Mouse (Mus musculus): ENCODE results near the gene Rnf227. TPM values are rescaled to one million over a fixed set of nuclear protein-coding genes. Genes with fewer than 3 reads are reported as not detected.

Gene Rnf227
- polyA plus RNA-seq, 1 experiment: 3.3 TPM

DNA sequence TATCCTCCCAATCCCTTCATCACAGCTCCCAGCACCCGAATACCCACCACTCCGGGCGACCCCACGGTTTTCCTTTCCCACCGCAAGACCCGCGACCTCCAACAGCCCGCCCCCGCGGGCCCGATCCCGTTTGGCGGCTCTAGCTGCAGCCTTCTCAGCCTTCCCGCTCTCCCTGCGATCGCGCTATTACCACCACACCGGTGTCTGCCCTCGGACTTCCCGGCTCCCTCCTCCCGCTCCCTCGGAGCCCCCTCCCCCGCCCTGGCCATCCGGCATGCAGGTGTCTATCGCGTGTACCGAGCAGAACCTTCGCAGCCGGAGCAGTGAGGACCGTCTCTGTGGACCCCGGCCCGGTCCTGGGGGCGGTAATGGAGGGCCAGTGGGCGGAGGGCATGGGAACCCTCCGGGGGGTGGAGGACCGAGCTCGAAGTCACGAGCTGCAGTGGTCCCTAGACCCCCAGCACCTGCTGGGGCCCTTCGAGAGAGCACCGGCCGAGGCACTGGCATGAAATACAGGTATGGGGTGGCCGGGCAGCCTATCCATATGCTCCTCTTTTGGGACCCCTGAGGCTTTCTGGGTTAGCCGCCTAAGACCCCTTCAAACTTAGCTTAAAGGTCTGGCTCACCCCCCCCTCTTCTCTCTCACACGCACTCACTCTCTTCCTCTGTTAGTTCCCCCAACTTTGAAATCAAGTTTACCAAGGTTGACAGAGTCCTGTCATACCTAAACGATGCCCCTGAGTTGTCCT lies 13.7 kb upstream of the Rnf227 start:
- H3K9me3 ChIP-seq (replicated peaks; ENCODE audit: control insufficient read depth, insufficient read depth, low read length, poor library complexity, severe bottlenecking): no peaks in the 10 kb centered on the region
- no peaks in the 10 kb centered on the region for H3K36me3 ChIP-seq (ENCODE audit: control insufficient read depth, insufficient read depth, low read length, poor library complexity, severe bottlenecking)
- H3K9ac ChIP-seq (ENCODE audit: low read depth, poor library complexity, severe bottlenecking): peak overlapping the region; percentile 64
- H3K4me3 ChIP-seq (ENCODE audit: low read depth, low read length): peak overlapping the region; percentile 60
- no peak for TF ChIP-seq EP300 (IDR thresholded peaks at IDR 0.05; ENCODE audit: insufficient read depth, low read depth, low read length)
- TF ChIP-seq POLR2A (IDR thresholded peaks at IDR 0.05; ENCODE audit: insufficient read depth, low read length): no peak
- no peak for TF ChIP-seq CTCF (IDR thresholded peaks at IDR 0.05; ENCODE audit: low read depth, low read length)
- H3K27me3 ChIP-seq (ENCODE audit: control insufficient read depth, insufficient read depth, low read length, poor library complexity, severe bottlenecking): peaks cover 9% of the 10 kb centered on the region
- no peak overlapping the region for H3K27ac ChIP-seq (ENCODE audit: insufficient read depth, low read length)
- no peaks in the 10 kb centered on the region for H3K4me1 ChIP-seq (ENCODE audit: control insufficient read depth, insufficient read depth, low read length)

GRCm38 (mm10) chr11:69327157-69327442 lies 13.2 kb upstream of the Rnf227 start:
- H3K27ac ChIP-seq (ENCODE audit: insufficient read depth, low read length): no peak overlapping the region
- no peaks in the 10 kb centered on the region for H3K4me1 ChIP-seq (ENCODE audit: control insufficient read depth, insufficient read depth, low read length)
- H3K9me3 ChIP-seq (replicated peaks; ENCODE audit: control insufficient read depth, insufficient read depth, low read length, poor library complexity, severe bottlenecking): no peaks in the 10 kb centered on the region
- H3K27me3 ChIP-seq (ENCODE audit: control insufficient read depth, insufficient read depth, low read length, poor library complexity, severe bottlenecking): peaks cover 9% of the 10 kb centered on the region
- H3K36me3 ChIP-seq (ENCODE audit: control insufficient read depth, insufficient read depth, low read length, poor library complexity, severe bottlenecking): no peaks in the 10 kb centered on the region
- peak overlapping the region; percentile 60; the same call in 1 of the 2 replicates for H3K4me3 ChIP-seq (ENCODE audit: low read depth, low read length)
- no peak for TF ChIP-seq EP300 (IDR thresholded peaks at IDR 0.05; ENCODE audit: insufficient read depth, low read depth, low read length)
- no peak for TF ChIP-seq CTCF (IDR thresholded peaks at IDR 0.05; ENCODE audit: low read depth, low read length)
- no peak for TF ChIP-seq POLR2A (IDR thresholded peaks at IDR 0.05; ENCODE audit: insufficient read depth, low read length)
- H3K9ac ChIP-seq (ENCODE audit: low read depth, poor library complexity, severe bottlenecking): peak overlapping the region; percentile 64; the same call in 1 of the 2 replicates

GRCm38 (mm10) chr11:69327648-69328047 lies 12.6 kb upstream of the Rnf227 start:
- Histone ChIP-seq H3K4me1 (ENCODE audit: control insufficient read depth, insufficient read depth, low read length) (no peaks in the 10 kb centered on the region), H3K27ac (ENCODE audit: insufficient read depth, low read length) (no peak overlapping the region), H3K9ac (ENCODE audit: low read depth, poor library complexity, severe bottlenecking) (no peak overlapping the region), H3K9me3 (replicated peaks; ENCODE audit: control insufficient read depth, insufficient read depth, low read length, poor library complexity, severe bottlenecking) (no peaks in the 10 kb centered on the region), H3K27me3 (ENCODE audit: control insufficient read depth, insufficient read depth, low read length, poor library complexity, severe bottlenecking) (peaks cover 9% of the 10 kb centered on the region), H3K36me3 (ENCODE audit: control insufficient read depth, insufficient read depth, low read length, poor library complexity, severe bottlenecking) (no peaks in the 10 kb centered on the region), H3K4me3 (ENCODE audit: low read depth, low read length) (no peak overlapping the region)
- no peak for TF ChIP-seq CTCF (IDR thresholded peaks at IDR 0.05; ENCODE audit: low read depth, low read length)
- TF ChIP-seq EP300 (IDR thresholded peaks at IDR 0.05; ENCODE audit: insufficient read depth, low read depth, low read length): no peak
- no peak for TF ChIP-seq POLR2A (IDR thresholded peaks at IDR 0.05; ENCODE audit: insufficient read depth, low read length)

DNA sequence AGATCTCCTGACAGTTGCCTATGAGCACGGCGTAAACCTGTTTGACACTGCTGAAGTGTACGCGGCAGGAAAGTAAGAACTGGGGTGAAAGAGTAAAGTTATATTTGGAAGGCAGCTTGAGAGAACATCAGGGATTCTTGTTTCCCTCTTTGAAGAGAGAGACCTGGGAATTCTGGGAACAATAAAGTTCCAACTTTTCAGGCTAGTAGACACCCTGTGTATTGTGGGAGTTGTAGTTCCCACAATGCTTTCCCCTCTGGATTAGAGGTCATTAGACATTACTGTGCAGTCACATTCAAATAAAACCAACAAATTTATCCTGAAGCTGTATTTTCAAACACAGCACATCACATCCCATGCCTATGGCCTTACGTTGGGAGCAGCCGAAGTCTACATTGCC lies 11.7 kb upstream of the Rnf227 start:
- Histone ChIP-seq H3K9me3 (replicated peaks; ENCODE audit: control insufficient read depth, insufficient read depth, low read length, poor library complexity, severe bottlenecking) (no peaks in the 10 kb centered on the region), H3K4me1 (ENCODE audit: control insufficient read depth, insufficient read depth, low read length) (no peaks in the 10 kb centered on the region), H3K9ac (ENCODE audit: low read depth, poor library complexity, severe bottlenecking) (no peak overlapping the region), H3K4me3 (ENCODE audit: low read depth, low read length) (no peak overlapping the region), H3K36me3 (ENCODE audit: control insufficient read depth, insufficient read depth, low read length, poor library complexity, severe bottlenecking) (no peaks in the 10 kb centered on the region), H3K27ac (ENCODE audit: insufficient read depth, low read length) (no peak overlapping the region), H3K27me3 (ENCODE audit: control insufficient read depth, insufficient read depth, low read length, poor library complexity, severe bottlenecking) (peaks cover 9% of the 10 kb centered on the region)
- TF ChIP-seq CTCF (IDR thresholded peaks at IDR 0.05; ENCODE audit: low read depth, low read length) (no peak), EP300 (IDR thresholded peaks at IDR 0.05; ENCODE audit: insufficient read depth, low read depth, low read length) (no peak), POLR2A (IDR thresholded peaks at IDR 0.05; ENCODE audit: insufficient read depth, low read length) (no peak)

DNA sequence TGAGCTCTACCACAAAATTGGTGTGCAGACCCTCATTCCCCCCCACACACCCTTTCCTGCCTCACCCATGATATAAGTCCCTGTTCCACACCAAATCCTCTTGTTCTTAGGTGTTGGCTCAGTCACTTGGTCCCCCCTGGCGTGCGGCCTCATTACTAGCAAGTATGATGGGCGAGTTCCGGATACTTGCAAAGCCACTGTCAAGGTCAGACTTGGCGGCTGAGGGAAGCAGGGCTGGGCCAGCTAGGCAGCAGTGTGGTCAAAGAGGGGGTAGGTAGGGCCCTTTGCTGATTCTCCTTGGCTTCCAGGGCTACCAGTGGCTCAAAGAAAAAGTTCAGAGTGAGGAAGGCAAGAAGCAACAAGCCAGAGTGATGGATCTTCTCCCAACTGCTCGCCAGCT lies 9.1 kb upstream of the Rnf227 start:
- H3K36me3 ChIP-seq (ENCODE audit: control insufficient read depth, insufficient read depth, low read length, poor library complexity, severe bottlenecking): no peaks in the 10 kb centered on the region
- H3K9ac ChIP-seq (ENCODE audit: low read depth, poor library complexity, severe bottlenecking): no peak overlapping the region
- peaks cover 9% of the 10 kb centered on the region for H3K27me3 ChIP-seq (ENCODE audit: control insufficient read depth, insufficient read depth, low read length, poor library complexity, severe bottlenecking)
- H3K4me3 ChIP-seq (ENCODE audit: low read depth, low read length): no peak overlapping the region
- no peak for TF ChIP-seq EP300 (IDR thresholded peaks at IDR 0.05; ENCODE audit: insufficient read depth, low read depth, low read length)
- no peak for TF ChIP-seq POLR2A (IDR thresholded peaks at IDR 0.05; ENCODE audit: insufficient read depth, low read length)
- TF ChIP-seq CTCF (IDR thresholded peaks at IDR 0.05; ENCODE audit: low read depth, low read length): no peak
- no peak overlapping the region for H3K27ac ChIP-seq (ENCODE audit: insufficient read depth, low read length)
- no peaks in the 10 kb centered on the region for H3K4me1 ChIP-seq (ENCODE audit: control insufficient read depth, insufficient read depth, low read length)
- H3K9me3 ChIP-seq (replicated peaks; ENCODE audit: control insufficient read depth, insufficient read depth, low read length, poor library complexity, severe bottlenecking): no peaks in the 10 kb centered on the region

- TF ChIP-seq CTCF (IDR thresholded peaks at IDR 0.05; ENCODE audit: low read depth, low read length) (no peak), EP300 (IDR thresholded peaks at IDR 0.05; ENCODE audit: insufficient read depth, low read depth, low read length) (no peak), POLR2A (IDR thresholded peaks at IDR 0.05; ENCODE audit: insufficient read depth, low read length) (no peak)
- peak overlapping the region; percentile 51 for H3K4me3 ChIP-seq (ENCODE audit: low read depth, low read length)
- H3K9me3 ChIP-seq (replicated peaks; ENCODE audit: control insufficient read depth, insufficient read depth, low read length, poor library complexity, severe bottlenecking): no peaks in the 10 kb centered on the region
- peak overlapping the region; percentile 10; the same call in 1 of the 2 replicates for H3K9ac ChIP-seq (ENCODE audit: low read depth, poor library complexity, severe bottlenecking)
- no peaks in the 10 kb centered on the region for H3K36me3 ChIP-seq (ENCODE audit: control insufficient read depth, insufficient read depth, low read length, poor library complexity, severe bottlenecking)
- no peaks in the 10 kb centered on the region for H3K4me1 ChIP-seq (ENCODE audit: control insufficient read depth, insufficient read depth, low read length)
- peaks cover 5% of the 10 kb centered on the region; the same call in 1 of the 2 replicates for H3K27me3 ChIP-seq (ENCODE audit: control insufficient read depth, insufficient read depth, low read length, poor library complexity, severe bottlenecking)
- no peak overlapping the region for H3K27ac ChIP-seq (ENCODE audit: insufficient read depth, low read length)
Measured at GRCm38 (mm10) chr11:69331929-69332405, 8.3 kb upstream of the Rnf227 start.
